Mouse (Mus musculus): ENCODE results near the gene Kat7. TPM values are rescaled to one million over a fixed set of nuclear protein-coding genes. Genes with fewer than 3 reads are reported as not detected.

Gene Kat7
- polyA plus RNA-seq, 1 experiment from 2014 or later, result 56.8 TPM

- ATAC-seq (ENCODE audit: low FRiP score), result no peak
- Histone ChIP-seq H3K4me3 (replicated peaks) (no peak overlapping the region), H3K4me2 (no peak overlapping the region), H3K4me1 (peaks cover 12% of the 10 kb centered on the region), H3K27me3 (replicated peaks) (no peaks in the 10 kb centered on the region), H3K36me3 (no peaks in the 10 kb centered on the region), H3K9me3 (replicated peaks) (no peaks in the 10 kb centered on the region), H3K9ac (replicated peaks) (no peak overlapping the region), H3K27ac (replicated peaks) (no peak overlapping the region)
- WGBS, result 42% methylated on average over 2 of the region's 2 CpGs
These were observed 34.1 kb upstream of the Kat7 start for GRCm38 (mm10) chr11:95344181-95344580.

DNA sequence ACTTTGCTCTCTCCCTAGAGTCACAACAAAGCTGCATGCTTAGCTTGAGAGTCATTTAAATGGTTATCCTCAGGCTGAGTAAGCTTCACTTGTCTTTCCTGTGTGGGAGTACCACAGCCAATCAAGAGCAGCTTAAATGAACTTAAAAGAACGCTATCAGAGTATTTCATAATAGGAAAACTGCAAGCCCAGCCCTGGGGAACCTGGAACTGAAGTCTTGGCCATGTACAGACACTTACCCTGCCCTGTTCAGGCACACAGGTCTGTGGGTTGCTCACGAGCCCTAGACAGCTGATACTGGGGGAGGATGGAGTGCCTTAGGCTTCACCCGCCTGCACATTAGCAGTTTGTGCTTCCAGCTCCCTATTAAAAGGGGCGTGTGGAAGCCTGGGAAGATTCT lies 33.1 kb upstream of the Kat7 start:
- ATAC-seq (ENCODE audit: low FRiP score), result no peak
- no peak overlapping the region for H3K4me3 ChIP-seq (replicated peaks)
- H3K27me3 ChIP-seq (replicated peaks), result no peaks in the 10 kb centered on the region
- WGBS, result 70% methylated on average over 4 of the region's 4 CpGs
- no peak overlapping the region for H3K9ac ChIP-seq (replicated peaks)
- H3K9me3 ChIP-seq (replicated peaks), result no peaks in the 10 kb centered on the region
- H3K27ac ChIP-seq (replicated peaks), result no peak overlapping the region
- no peak overlapping the region for H3K4me2 ChIP-seq
- no peaks in the 10 kb centered on the region for H3K36me3 ChIP-seq
- H3K4me1 ChIP-seq, result peaks cover 20% of the 10 kb centered on the region

GRCm38 (mm10) chr11:95340664-95341063 lies 30.6 kb upstream of the Kat7 start:
- 33% methylated on average over 5 of the region's 5 CpGs for WGBS
- H3K36me3 ChIP-seq, result no peaks in the 10 kb centered on the region
- no peak overlapping the region for H3K27ac ChIP-seq (replicated peaks)
- no peaks in the 10 kb centered on the region for H3K9me3 ChIP-seq (replicated peaks)
- ATAC-seq (ENCODE audit: low FRiP score), result no peak
- no peak overlapping the region for H3K9ac ChIP-seq (replicated peaks)
- peaks cover 37% of the 10 kb centered on the region for H3K4me1 ChIP-seq
- no peak overlapping the region for H3K4me2 ChIP-seq
- no peak overlapping the region for H3K4me3 ChIP-seq (replicated peaks)
- H3K27me3 ChIP-seq (replicated peaks), result no peaks in the 10 kb centered on the region

- Histone ChIP-seq H3K4me2 (0 out of 2 replicates have a peak overlapping the region, but pooled peaks have one; percentile 36), H3K27me3 (replicated peaks) (no peaks in the 10 kb centered on the region), H3K9ac (replicated peaks) (no peak overlapping the region), H3K36me3 (no peaks in the 10 kb centered on the region), H3K9me3 (replicated peaks) (no peaks in the 10 kb centered on the region), H3K4me3 (replicated peaks) (no peak overlapping the region), H3K27ac (replicated peaks) (no peak overlapping the region), H3K4me1 (peaks cover 37% of the 10 kb centered on the region)
- WGBS, result 36% methylated on average over 1 of the region's 1 CpGs
- no peak for ATAC-seq (ENCODE audit: low FRiP score)
These were observed 30.2 kb upstream of the Kat7 start for GRCm38 (mm10) chr11:95340259-95340658.

- peaks cover 37% of the 10 kb centered on the region for H3K4me1 ChIP-seq
- H3K4me3 ChIP-seq (replicated peaks), result no peak overlapping the region
- 0 out of 2 replicates have a peak overlapping the region, but pooled peaks have one; percentile 8 for H3K9ac ChIP-seq (replicated peaks)
- 7% methylated on average over 14 of the region's 14 CpGs for WGBS
- no peak overlapping the region for H3K27ac ChIP-seq (replicated peaks)
- no peak for ATAC-seq (ENCODE audit: low FRiP score)
- no peaks in the 10 kb centered on the region for H3K9me3 ChIP-seq (replicated peaks)
- peak overlapping the region; percentile 36 for H3K4me2 ChIP-seq
- H3K27me3 ChIP-seq (replicated peaks), result no peaks in the 10 kb centered on the region
- H3K36me3 ChIP-seq, result no peaks in the 10 kb centered on the region
These were observed 29.5 kb upstream of the Kat7 start for GRCm38 (mm10) chr11:95339471-95340021.

DNA sequence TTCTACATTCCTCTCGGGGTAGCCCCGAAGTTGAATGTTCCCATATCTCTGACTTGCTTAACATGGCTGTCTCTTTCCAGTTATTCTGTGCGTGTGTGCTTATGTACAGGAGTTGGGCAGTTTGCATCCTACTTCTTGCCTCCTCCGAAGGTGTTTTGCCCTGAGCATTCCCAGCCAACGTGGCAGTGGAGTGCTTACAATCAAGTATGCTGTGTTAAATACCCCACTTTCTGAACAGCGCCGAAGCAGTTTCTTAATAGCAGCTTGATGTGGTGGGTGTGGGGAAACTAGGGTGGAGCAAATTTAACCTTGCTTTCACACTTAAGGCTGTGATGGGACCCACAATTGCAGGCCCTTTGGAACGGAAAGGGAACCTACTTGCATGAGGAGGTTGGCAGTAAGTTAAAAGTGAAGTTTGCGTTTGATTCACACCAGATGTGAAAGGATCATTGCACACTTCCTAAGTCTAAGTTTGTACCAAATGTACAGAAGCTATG lies 27.8 kb upstream of the Kat7 start:
- 22% methylated on average over 9 of the region's 9 CpGs for WGBS

GRCm38 (mm10) chr11:95337129-95337813 lies 27.2 kb upstream of the Kat7 start:
- ATAC-seq (ENCODE audit: low FRiP score), result peak; percentile 65
- H3K36me3 ChIP-seq, result no peaks in the 10 kb centered on the region

More for the DNA sequence above, 27.8 kb upstream of the Kat7 start:
- Histone ChIP-seq H3K27ac (replicated peaks) (no peak overlapping the region), H3K27me3 (replicated peaks) (no peaks in the 10 kb centered on the region), H3K4me2 (peak overlapping the region; percentile 99), H3K4me1 (peaks cover 37% of the 10 kb centered on the region), H3K36me3 (no peaks in the 10 kb centered on the region), H3K4me3 (replicated peaks) (peak overlapping the region; percentile 81), H3K9me3 (replicated peaks) (no peaks in the 10 kb centered on the region), H3K9ac (replicated peaks) (no peak overlapping the region)
- ATAC-seq (ENCODE audit: low FRiP score), result no peak

DNA sequence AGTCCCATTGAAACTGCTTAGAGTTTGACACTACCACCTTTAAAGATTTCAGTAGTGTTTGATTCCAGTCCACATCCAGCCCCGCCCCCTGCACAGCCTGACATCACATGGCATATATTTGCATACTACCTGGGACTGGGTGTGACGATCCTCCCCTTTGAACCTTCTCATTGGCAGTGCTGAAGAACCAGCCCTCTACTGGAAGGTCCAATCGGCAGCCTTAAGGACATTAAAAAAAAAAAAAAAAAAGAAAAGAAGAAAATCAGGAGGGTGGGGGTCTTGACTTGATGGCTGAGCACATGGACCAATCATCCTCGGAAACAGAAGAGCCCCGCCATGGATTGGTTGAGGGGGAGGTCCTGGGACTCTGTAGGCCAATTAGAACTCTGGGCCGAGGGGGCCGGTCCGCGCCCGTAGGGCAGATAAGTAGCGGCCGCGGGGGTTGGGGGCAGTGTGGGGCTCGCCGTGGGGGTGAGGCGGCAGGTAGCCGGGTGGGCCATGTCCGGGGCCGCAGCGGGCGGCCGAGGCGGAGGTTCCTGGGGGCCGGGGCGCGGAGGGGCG lies 26.6 kb upstream of the Kat7 start, which contains the start of gene Fam117a:
Gene Fam117a (plus strand): TSS at position 451 of the 561 bp plus-strand sequence.
- Histone ChIP-seq H3K4me2 (peak within 1 kb of the TSS; percentile 99), H3K4me3 (replicated peaks) (peak within 1 kb of the TSS; percentile 81), H3K27ac (replicated peaks) (0 out of 2 replicates have a peak within 1 kb of the TSS, but pooled peaks have one; percentile 18), H3K9ac (replicated peaks) (peak within 1 kb of the TSS; percentile 72), H3K36me3 (no peaks in the 10 kb centered on the region), H3K4me1 (peaks cover 37% of the 10 kb centered on the region), H3K9me3 (replicated peaks) (no peaks in the 10 kb centered on the region), H3K27me3 (replicated peaks) (no peaks in the 10 kb centered on the region)
- 0% methylated on average over 21 of the region's 27 CpGs for WGBS
- peak; percentile 98 for ATAC-seq (ENCODE audit: low FRiP score)

More at GRCm38 (mm10) chr11:95337129-95337813, 27.2 kb upstream of the Kat7 start:
- H3K4me2 ChIP-seq, result peak overlapping the region; percentile 99
- peak overlapping the region; percentile 81 for H3K4me3 ChIP-seq (replicated peaks)
- peaks cover 37% of the 10 kb centered on the region for H3K4me1 ChIP-seq
- under 1% methylated on average over 48 of the region's 50 CpGs for WGBS
- 0 out of 2 replicates have a peak overlapping the region, but pooled peaks have one; percentile 18 for H3K27ac ChIP-seq (replicated peaks)
- H3K9ac ChIP-seq (replicated peaks), result peak overlapping the region; percentile 72
- H3K27me3 ChIP-seq (replicated peaks), result no peaks in the 10 kb centered on the region
- H3K9me3 ChIP-seq (replicated peaks), result no peaks in the 10 kb centered on the region

DNA sequence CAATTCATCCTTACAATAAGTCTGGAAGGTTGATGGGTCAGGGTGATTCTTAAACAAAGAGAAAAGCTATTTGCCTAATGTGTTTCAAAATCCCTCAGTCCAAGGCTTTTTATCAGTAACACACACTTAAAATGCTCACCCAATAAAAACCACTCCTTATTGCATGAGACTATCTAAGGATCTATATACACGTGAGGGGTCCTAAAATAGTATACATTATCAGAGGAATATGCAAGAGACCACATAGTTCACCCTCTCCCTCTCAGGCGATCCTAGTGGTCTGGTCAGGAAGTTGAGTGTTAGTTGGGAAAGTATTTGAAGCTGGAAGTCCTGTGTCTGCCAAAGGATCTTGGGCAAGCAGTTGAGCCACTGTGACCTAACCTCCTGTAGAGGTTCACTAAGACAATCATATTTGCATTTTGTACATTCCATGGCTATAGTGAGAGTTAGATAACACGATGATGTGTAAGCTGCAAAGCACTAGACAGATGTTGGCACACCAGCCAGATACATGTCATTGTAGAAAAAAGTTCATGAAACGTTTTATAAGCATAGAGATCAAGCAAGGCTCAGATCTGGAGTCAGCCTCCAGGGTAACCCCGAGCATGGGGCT lies 24.5 kb upstream of the Kat7 start:
- no peak for ATAC-seq (ENCODE audit: low FRiP score)
- WGBS, result 80% methylated on average over 5 of the region's 5 CpGs

GRCm38 (mm10) chr11:95333805-95334204 lies 23.8 kb upstream of the Kat7 start:
- Histone ChIP-seq H3K4me2 (no peak overlapping the region), H3K9me3 (replicated peaks) (no peaks in the 10 kb centered on the region), H3K36me3 (no peaks in the 10 kb centered on the region), H3K27me3 (replicated peaks) (no peaks in the 10 kb centered on the region), H3K4me3 (replicated peaks) (no peak overlapping the region), H3K4me1 (peaks cover 22% of the 10 kb centered on the region), H3K9ac (replicated peaks) (no peak overlapping the region), H3K27ac (replicated peaks) (no peak overlapping the region)
- ATAC-seq (ENCODE audit: low FRiP score), result no peak
- WGBS, result 88% methylated on average over 9 of the region's 9 CpGs

More for the DNA sequence above, 24.5 kb upstream of the Kat7 start:
- no peak overlapping the region for H3K4me2 ChIP-seq
- no peak overlapping the region for H3K4me3 ChIP-seq (replicated peaks)
- peaks cover 29% of the 10 kb centered on the region for H3K4me1 ChIP-seq
- H3K9ac ChIP-seq (replicated peaks), result no peak overlapping the region
- H3K27ac ChIP-seq (replicated peaks), result no peak overlapping the region
- no peaks in the 10 kb centered on the region for H3K27me3 ChIP-seq (replicated peaks)
- no peaks in the 10 kb centered on the region for H3K9me3 ChIP-seq (replicated peaks)
- no peaks in the 10 kb centered on the region for H3K36me3 ChIP-seq

DNA sequence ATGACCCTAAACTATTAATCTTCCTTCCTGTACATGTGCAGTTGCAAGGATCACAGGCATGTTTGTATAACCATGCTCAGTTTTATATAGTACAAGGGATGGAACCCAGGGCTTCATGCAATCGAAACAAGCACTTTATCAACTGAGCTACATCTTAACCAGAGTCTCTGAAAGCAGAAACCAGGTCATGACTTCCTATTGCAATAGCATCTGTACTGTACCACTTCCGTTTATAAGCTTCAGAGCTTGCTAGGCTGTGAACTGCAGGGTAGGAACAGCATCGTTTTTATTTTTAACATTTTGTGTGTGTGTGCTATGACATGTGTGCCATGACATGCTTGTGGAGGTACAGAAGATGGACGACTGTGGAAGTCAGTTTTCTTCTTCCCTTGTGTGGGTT lies 23.2 kb upstream of the Kat7 start:
- H3K27ac ChIP-seq (replicated peaks), result no peak overlapping the region
- H3K27me3 ChIP-seq (replicated peaks), result no peaks in the 10 kb centered on the region
- no peaks in the 10 kb centered on the region for H3K9me3 ChIP-seq (replicated peaks)
- H3K9ac ChIP-seq (replicated peaks), result no peak overlapping the region
- H3K4me2 ChIP-seq, result no peak overlapping the region
- 65% methylated on average over 4 of the region's 4 CpGs for WGBS
- H3K4me1 ChIP-seq, result peaks cover 18% of the 10 kb centered on the region
- no peak for ATAC-seq (ENCODE audit: low FRiP score)
- H3K36me3 ChIP-seq, result no peaks in the 10 kb centered on the region
- H3K4me3 ChIP-seq (replicated peaks), result no peak overlapping the region
